Mouse (Mus musculus) naive thymus-derived CD4-positive, alpha-beta T cell, adult 2 months (primary cell): ENCODE data around the gene Snx12.
"Not testable (repeated sequence)": the region's sequence is repeated elsewhere in the genome, so short reads cannot be mapped to it uniquely, and the experiment has no call there.

Source experiments
- DNase-seq: peaks from one replicate; pipeline ENCODE4 v3.0.0-alpha.2; 2011; ENCODE audit warnings: low read depth

Gene Snx12

GRCm38 (mm10) chrX:101131992-101132791 is 90.2 kb downstream of the Snx12 start:
- peak; percentile 70 for DNase-seq

- peak; percentile 85 for DNase-seq
Observed at GRCm38 (mm10) chrX:101131001-101131400, 91.4 kb downstream of the Snx12 start.

- peak; percentile 54 for DNase-seq
Observed at GRCm38 (mm10) chrX:101128559-101128958, 93.8 kb downstream of the Snx12 start.

- no peak for DNase-seq
Observed at GRCm38 (mm10) chrX:101126977-101127376, 95.4 kb downstream of the Snx12 start.

GRCm38 (mm10) chrX:101126474-101126955 is 95.8 kb downstream of the Snx12 start:
- DNase-seq, result no peak

GRCm38 (mm10) chrX:101120546-101120945 is 101.8 kb downstream of the Snx12 start:
- DNase-seq, result no peak

GRCm38 (mm10) chrX:101085920-101086319 is 136.4 kb downstream of the Snx12 start, which contains the start of gene Slc7a3:
Gene Slc7a3 (minus strand): TSS chrX:101086020.
- DNase-seq, result no peak

GRCm38 (mm10) chrX:101085211-101085610 is 137.2 kb downstream of the Snx12 start:
- DNase-seq, result not testable (repeated sequence)

- no peak for DNase-seq
Observed at GRCm38 (mm10) chrX:101084192-101084591, 138.2 kb downstream of the Snx12 start.

GRCm38 (mm10) chrX:101065245-101065644 is 157.1 kb downstream of the Snx12 start:
- DNase-seq, result no peak

GRCm38 (mm10) chrX:101063503-101063902 is 158.9 kb downstream of the Snx12 start:
- no peak for DNase-seq

GRCm38 (mm10) chrX:101059541-101059940 is 162.8 kb downstream of the Snx12 start, which contains the start of gene Tex11:
Gene Tex11 (minus strand): TSS chrX:101059667.
- no peak for DNase-seq
